Mouse (Mus musculus): ENCODE results near the gene Gprc5c. TPM values are rescaled to one million over a fixed set of nuclear protein-coding genes. Genes with fewer than 3 reads are reported as not detected.

Gprc5c gene
- 1 to 10 TPM; 2.8 to 4.5 TPM for total RNA-seq (2021)

DNA sequence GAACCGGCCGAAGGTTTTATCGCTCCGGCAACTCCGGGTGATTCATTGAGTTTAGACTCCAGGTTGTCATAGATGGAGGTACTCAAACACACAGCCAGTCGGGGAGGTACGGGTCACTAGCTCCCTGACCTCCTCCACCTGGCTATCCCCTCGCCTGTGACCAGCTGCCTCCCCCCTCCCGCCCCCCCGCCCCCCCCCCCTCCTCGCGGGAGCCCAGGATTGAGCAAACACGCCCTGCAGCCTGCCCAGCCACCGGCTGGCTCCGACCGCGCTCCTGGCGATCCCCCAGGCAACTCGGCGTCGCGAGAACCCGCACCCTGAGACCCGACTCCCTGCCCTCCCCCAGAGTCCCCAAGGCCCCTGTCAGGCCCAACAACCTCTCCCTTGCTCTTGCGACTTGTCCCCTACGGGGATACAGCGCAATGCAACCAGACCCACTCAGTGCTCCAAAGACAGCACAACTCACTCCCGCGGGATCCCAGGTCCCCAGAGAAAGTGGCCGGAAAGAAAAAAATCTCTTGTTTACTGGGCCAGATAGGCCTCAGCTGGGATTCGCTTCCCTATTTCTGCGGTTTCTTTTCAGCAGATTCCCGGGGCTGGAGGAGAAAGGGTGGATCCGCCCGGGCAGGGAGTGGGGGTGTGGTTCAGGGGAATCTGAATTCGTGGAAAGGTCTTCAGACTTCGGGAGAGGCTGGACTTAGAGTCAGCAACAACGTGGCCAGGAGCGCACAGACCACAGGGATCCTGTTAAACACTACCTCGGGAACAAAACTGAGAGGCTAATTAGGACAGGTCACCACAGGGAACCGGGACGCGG, at the start of gene Gprc5c:
Gprc5c (plus strand) TSS at position 701 of the 817 bp plus-strand sequence.
- DNase-seq (ENCODE audit: extremely low spot score in 1 of 2, low spot score in 1 of 2), result no peak

DNA sequence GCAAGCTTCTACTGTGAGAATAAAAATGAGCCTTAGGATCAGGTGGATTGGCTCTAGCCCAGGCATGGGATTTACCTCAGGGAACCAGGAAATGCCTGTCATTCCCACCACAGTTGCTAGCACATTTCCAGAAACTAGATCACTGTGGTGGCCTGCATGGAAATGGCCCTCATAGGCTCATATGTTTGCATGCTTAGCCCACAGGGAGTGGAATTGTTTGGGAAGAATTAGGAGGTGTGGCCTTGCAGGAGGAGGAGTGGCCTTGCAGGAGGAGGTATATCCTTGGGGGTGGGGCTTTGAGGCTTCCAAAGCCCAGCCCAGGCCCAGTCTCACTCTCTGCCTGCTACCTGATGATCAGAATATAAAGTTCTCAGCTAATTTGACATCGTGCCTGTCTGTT, 49.0 kb upstream of the Gprc5c start:
- DNase-seq (ENCODE audit: extremely low spot score in 1 of 2, low spot score in 1 of 2), result no peak

DNA sequence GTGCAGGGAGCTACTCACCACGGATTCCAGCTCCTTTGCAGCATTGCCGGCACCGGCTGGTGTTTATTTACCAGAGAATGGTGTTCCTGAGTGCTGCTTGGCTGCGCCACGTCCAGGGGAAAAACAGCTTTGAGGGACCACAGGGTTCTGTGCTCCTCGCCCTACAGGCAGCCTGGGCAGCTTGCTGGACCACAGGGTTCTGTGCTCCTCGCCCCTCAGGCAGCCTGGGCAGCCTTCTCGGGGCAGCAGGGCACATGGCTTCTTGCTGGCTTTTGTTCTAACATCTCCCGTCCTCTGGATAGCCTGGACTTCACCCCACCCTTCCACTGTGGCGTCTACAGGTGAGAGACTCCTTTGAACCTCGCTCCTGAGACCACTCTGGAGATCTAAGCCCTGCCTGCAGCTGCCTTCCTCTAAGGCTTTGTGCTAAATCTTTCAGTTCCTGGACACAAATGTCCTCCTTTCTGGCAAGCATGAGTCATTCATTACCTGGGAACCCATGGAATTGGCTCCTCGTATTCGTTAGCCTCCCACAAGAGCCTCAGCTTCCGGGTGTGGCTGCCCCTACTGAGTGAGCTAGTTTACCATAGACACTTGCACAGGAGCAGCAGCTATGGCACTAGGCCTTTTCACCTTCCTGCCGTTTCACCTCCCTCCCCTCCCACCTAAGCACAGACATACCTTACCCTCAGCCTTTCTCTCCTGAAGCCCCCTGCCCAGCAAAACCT, 48.2 kb upstream of the Gprc5c start:
- no peak for DNase-seq (ENCODE audit: extremely low spot score in 1 of 2, low spot score in 1 of 2)

DNA sequence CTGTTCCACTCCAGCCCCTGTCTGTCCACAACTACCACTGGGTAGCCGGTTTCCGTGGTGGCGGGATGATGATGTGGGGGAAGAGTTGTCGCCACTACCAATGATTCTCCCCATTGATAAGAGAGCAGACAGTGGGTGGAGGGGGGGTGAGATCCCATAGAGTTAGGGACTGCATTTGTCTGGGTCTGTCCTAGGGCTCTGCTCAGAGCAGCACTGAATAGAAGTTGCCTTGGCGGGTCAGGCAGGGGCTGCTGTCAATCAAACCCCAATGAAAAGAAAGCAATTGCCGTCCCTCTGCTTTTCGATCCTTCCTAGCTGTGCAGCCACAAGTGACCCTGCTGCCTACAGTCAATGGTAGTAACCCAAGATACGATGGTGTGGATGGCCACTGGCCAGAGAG, 47.0 kb upstream of the Gprc5c start:
- no peak for DNase-seq (ENCODE audit: extremely low spot score in 1 of 2, low spot score in 1 of 2)

DNA sequence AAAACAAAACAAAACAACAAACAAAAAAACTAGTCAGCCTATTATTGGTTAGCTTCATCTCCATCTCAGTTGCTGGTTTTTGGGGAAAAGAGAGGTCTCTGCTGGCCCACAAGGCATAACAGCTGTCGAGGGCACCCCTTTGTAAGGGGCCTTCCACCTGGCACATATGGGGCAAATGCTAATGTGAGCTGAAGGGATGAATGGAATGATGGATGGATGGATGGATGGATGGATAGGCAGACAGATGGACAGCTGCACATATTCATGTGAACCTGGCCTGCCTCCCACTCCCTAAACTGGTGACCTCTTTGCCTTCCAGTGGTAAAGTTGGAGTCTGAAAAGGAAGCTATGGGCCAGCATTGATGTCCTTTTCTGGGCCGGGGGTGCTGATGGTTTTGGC, 43.9 kb upstream of the Gprc5c start:
- no peak for DNase-seq (ENCODE audit: extremely low spot score in 1 of 2, low spot score in 1 of 2)

DNA sequence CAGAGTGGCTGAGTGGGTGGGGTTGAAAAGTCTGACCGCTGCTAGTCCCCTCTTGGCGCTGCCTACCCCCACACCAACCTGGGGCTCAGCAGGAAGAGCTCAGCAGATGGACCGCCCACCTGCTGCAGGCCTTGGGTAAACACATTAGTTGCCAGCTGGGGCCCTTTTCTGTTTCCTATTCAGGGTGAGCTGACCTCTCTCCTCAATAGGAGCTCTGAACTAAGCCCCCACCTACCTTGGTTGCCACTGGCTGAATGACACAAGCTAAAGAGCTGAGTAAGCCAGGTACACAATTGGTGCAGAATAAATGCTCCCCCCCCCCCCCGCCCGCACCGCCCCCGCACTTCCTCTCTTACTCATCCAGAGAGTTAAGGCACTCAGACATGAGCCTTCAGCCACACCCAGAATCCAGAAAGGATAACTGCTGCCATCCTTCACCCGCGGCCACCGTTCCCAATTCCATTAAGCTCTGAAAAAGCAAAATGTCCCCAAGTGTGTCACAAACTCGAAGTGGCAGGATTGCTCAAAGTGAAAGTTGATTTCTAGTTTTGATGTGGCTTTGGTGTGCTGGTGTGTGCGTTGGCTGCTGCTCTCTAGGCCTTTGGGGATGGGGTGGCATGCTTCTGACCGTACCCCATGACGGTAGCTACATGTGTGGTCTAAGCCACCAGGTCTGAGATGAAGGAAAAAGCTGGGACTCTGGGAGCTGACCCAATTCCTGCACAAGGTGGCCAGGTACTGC, 43.1 kb upstream of the Gprc5c start:
- DNase-seq (ENCODE audit: extremely low spot score in 1 of 2, low spot score in 1 of 2), result no peak

DNA sequence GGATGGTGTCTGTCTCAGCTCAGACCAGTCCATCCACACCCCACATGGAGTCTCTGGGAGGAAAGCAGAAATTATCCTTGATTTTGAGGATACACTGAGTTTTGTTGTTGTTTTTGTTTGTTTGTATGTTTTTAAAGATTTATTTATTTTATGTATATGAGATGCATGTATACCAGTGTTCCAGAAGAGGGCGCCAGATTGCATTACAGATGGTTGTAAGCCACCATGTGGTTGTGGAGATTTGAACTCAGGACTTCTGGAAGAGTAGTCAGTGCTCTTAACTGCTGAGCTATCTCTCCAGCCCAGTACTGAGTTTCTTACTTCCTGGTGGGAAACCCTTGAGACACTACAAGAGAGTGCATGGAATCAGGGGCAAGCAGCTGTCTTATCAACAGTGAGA, 41.6 kb upstream of the Gprc5c start:
- no peak for DNase-seq (ENCODE audit: extremely low spot score in 1 of 2, low spot score in 1 of 2)

DNA sequence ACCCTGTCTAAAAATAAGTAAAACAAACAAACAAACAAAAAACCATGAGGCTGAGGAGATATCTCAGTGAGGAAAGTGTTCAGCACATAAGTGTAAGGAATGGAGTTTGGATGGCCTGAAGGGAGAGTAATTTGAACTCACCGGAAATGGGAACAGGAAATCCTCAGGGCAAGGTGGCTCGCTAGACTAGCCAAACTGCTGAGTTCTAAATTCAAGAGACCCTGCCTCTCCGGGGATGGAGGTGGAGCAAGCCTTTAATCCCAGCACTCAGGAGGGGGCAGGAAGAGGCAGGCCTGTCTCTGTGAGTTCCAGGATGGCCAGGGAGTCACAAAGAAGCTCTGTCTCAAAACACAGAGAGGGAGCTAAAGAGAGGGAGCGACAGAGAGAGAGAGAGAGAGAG, 40.6 kb upstream of the Gprc5c start:
- DNase-seq (ENCODE audit: extremely low spot score in 1 of 2, low spot score in 1 of 2), result no peak

DNA sequence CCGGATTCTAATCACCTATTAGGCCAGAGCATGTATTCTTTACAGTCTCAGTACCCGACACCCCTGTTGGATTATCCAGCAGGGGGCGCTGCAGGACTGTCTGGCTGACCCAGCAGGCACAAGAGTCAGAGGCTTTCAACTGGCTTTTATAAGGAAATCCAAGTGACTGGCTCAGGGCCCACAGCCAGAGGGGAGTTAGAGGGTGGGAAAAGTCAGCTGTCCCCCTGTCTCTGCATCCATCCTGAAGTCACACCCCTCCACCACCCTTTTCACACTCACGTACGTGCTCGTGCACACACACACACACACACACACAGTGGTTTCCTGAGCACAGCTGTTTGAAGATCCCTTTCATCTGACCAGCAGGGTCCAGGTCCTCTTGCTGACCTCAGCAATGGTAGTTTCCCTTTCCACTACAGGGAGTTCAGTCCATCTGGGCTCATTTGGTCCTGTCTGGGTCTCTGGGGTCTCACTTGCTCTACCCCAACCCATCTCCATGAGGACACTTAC, 38.2 kb upstream of the Gprc5c start:
- peak; percentile 96 to 100 for DNase-seq (ENCODE audit: extremely low spot score in 1 of 2, low spot score in 1 of 2)

DNA sequence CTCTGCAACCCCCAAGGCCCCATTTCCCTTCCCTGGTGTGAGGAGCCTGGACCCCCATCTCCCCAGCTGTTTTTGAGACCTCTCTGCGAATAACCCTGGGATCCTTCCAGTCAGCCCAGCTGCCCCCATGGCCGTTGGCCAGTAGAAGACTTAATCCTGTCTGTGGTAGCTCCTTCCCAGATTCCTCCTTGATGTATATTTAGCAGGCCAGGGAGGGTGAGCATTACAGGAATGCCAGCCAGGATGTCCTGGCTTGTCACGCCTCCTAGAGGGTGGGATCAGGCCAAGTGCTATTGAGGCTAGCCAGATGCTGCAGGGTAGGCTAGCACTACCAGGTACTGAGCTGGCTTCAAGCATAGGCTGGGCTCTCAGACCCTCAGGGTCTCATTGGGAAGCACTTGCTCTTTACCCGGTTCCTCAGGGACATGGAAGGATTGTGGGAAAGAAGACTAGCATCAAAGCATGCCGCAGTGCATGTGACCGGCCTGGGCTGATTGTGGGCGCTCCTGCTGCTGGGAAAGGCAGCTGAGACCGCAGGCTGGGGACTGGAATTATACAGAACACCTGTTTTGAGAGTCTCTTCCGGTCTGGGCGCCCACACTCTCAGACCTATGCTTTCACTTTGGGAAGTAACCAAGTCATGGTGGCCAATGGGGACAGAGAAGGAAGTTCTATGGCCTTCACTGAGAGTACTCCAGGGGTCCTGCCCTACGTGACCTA, 35.9 kb upstream of the Gprc5c start:
- DNase-seq (ENCODE audit: extremely low spot score in 1 of 2, low spot score in 1 of 2), result no peak

DNA sequence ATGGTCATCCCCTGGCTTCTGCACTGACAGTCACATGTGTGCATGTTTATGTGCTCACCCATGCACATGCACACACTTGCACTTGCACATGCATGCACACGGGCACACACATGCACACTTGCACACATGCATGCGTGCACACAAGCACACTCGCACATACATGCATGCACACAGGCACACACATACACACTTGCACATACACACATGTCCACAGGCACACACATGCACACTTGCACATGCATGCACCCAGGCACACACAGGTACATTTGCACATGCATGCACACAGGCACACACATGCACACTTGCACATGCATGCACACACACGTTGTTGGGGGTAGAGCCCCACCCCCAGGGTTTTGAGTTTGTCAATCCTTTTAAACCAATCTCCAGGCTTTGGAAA, 34.0 kb upstream of the Gprc5c start:
- DNase-seq (ENCODE audit: extremely low spot score in 1 of 2, low spot score in 1 of 2), result no peak

DNA sequence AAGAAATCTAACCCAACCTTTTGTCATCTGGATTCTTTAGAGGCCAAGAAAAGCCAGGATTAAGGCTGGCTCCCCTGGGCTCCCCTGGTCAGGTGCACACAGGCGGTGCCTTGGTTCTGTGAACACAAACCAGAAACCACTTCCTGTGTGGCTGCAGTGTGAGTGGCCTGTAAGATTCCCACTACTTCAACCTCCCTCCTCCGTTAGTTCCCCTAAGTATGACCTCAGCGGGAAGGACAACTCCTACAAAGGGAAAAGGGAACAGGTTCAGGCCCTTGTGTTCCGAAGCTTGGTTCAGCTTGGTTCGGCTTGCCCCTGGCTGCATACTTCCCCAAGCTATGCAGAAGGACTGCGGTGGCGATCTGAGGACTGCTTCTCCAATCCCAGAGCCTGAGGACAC, 32.8 kb upstream of the Gprc5c start:
- no peak for DNase-seq (ENCODE audit: extremely low spot score in 1 of 2, low spot score in 1 of 2)

DNA sequence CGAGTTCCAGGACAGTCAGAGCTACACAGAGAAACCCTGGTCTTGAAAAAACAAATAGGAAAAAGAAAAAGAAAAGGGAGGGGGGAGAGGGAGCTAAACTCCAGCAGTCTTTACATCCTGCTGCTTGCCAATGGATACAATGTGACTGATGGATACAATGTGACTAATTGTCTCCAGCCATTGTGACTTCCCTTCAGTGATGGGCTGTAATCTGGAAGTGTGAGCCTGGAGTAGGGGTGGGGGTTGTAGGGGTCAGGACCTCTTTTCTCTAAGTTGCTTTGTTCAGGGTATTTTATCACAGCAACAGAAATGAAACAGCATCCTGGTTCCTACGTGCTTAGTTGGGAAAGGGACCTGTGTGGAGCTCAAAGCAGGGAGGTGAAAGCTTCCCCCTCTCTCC, 31.8 kb upstream of the Gprc5c start:
- no peak for DNase-seq (ENCODE audit: extremely low spot score in 1 of 2, low spot score in 1 of 2)

DNA sequence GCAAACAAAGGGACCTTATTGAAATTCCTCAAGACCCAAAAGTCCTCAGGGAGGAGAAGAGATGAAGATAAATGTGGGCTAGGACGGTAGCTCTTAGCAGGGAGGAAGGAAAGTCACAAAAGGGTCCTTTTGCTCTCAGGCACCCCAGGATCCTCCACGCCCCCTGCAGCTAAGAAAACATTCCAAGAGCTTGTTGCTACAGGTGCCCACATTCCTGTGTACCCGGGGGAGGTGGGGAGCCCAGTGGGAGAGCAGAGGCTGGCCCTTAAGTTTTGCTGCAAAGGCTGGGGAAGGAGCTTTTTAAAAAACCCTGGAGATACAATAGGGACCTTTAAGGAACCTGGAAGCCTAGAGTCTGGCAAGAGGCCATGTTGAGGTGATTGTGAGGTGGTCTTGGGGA, 30.5 kb upstream of the Gprc5c start:
- no peak for DNase-seq (ENCODE audit: extremely low spot score in 1 of 2, low spot score in 1 of 2)

DNA sequence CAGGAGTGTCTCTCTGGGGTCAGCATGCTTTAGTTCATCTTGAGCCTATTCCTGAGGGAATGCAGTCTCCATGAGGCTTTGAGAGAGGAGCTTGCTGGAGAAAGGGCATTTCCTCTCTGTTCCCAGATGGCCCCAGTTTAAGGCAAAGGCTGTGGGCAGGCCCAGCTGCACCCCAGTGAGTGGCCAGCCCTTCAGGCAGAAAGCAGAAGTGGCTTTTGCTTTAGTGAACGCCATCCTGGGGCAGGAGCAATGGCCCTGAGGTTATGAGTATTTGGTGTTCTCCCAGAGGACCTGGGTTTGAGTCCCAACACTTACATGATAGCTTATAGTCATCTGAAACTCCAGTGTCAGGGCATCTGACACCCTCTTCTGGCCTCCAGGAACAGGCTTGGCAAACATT, 29.6 kb upstream of the Gprc5c start:
- DNase-seq (ENCODE audit: extremely low spot score in 1 of 2, low spot score in 1 of 2), result no peak

DNA sequence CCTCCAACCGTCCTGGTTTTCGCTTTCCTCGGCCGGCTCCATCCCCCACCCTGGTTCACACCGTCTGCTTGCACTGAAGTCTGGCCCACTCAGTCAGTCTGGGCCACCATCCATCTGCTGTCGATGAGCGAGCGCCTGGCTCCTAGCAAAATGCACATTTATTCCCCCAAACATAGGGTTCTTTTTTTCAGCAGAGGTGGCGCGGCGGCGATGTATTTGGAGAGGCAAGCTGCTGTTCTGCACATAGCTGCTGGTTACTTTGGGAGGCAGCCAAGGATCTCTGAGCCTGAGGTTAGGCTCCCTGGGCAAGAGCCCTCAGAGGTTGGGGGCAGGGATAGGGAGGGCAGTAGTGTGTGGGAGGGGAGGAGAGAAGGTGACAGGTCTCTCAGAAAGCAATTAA, 28.2 kb upstream of the Gprc5c start:
- DNase-seq (ENCODE audit: extremely low spot score in 1 of 2, low spot score in 1 of 2), result peak; percentile 54 to 56

DNA sequence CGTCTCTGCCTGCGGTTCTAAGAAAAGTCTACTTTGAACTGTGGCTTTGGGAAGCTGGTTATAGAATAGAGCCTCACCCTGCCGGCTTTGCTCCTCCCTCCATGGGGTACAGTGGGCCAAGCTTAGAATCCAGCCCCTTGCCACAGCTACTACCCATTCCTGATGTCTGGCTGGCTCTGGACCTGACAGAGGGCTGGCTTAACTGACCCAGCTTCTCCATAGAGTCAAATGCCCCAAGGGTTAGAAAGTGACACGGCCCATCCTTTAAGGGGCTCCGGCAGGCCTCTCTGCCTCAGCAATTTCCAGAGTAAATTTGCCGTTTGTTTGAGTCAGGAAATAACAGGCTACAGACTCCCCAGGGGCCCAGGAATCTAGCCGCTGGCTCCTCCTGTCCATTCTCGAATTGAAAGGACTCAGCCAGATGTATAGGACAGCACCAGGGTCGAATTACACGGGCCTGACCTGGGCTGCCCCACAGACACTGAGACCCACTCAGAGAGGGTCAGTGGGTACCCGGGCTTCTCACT, 27.7 kb upstream of the Gprc5c start:
- no peak for DNase-seq (ENCODE audit: extremely low spot score in 1 of 2, low spot score in 1 of 2)

DNA sequence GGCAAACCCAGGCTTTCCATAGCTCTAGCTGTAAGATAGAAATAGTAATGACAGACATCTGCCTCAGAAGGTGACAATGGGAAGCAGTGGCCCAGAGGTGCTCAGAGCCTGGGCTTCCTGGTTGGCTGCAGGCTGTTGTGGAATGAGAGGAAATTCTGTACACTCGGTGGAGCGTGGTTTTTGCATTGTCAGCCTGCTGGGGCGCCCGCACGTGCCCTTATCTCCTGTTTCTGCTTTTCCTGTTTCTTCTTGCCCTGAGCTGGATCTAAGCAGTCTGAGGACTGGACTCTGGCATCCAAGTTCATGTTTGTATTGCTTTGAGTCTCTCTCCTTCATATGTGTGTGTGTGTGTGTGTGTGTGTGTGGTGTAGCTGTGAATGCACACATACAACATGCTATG, 24.3 kb upstream of the Gprc5c start:
- no peak for DNase-seq (ENCODE audit: extremely low spot score in 1 of 2, low spot score in 1 of 2)

DNA sequence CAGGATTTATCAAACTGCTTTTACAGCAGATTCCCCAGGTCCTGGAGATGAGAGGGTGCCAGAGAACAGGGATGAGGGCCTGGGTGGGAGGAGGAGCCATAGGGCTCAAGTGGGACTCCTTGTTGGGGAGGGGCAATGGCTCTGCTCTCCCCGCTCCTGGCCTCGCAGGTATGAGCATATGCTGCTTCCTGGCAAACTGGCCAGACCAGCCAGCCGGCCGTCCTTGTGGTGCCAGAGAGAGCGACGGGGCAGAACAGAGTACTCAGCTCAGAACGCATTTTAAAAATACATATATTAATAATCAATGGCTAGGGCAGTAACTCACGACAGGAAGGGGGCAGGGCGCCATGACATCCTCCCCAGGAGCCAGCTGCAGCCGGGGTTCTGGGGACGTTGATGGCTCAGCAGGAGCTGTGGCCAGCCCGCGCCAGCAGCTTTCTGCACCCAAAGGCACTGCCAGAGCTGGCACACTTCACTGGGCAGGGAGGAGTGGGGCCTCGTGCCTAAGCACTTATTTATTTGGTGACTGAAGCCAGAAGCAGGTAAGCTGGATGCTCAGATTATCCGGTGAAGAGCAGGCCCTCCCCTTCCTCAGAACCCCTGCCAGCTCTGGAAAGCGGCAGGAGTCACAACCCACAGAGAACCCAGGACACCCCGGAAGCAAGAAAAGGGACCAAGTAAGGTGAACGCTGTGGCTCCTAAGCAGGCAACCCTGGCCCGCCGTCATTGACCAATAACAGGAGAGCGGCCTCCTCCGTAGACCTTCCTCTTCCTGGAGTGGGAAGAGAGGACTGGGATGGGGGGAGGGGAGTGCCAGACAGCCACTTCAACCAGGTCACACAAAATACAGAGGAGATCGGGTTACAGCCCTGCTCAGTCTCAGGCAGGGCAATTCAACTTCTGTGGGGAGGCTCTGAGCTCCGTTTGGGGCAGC, 21.2 kb upstream of the Gprc5c start:
- no peak for DNase-seq (ENCODE audit: extremely low spot score in 1 of 2, low spot score in 1 of 2)
